Mouse (Mus musculus): ENCODE results near the gene Hs3st3b1.

Hs3st3b1 gene

GRCm38 (mm10) chr11:63883385-63883784 lies 38.7 kb downstream of the Hs3st3b1 start:
- no peak for DNase-seq (ENCODE audit: low spot score in 2 of 2)

GRCm38 (mm10) chr11:63880296-63880695 lies 41.8 kb downstream of the Hs3st3b1 start:
- no peak for DNase-seq (ENCODE audit: low spot score in 2 of 2)

- no peak for DNase-seq (ENCODE audit: low spot score in 2 of 2)
These were observed 42.8 kb downstream of the Hs3st3b1 start for GRCm38 (mm10) chr11:63879261-63879660.

- DNase-seq (ENCODE audit: low spot score in 2 of 2) = no peak
These were observed 43.5 kb downstream of the Hs3st3b1 start for GRCm38 (mm10) chr11:63878616-63879015.

- no peak for DNase-seq (ENCODE audit: low spot score in 2 of 2)
These were observed 59.3 kb downstream of the Hs3st3b1 start for GRCm38 (mm10) chr11:63862746-63863145.

- no peak for DNase-seq (ENCODE audit: low spot score in 2 of 2)
These were observed 60.1 kb downstream of the Hs3st3b1 start for GRCm38 (mm10) chr11:63861982-63862381.

- no peak for DNase-seq (ENCODE audit: low spot score in 2 of 2)
These were observed 70.9 kb downstream of the Hs3st3b1 start for GRCm38 (mm10) chr11:63851041-63851730.

GRCm38 (mm10) chr11:63850261-63850660 lies 71.8 kb downstream of the Hs3st3b1 start:
- no peak for DNase-seq (ENCODE audit: low spot score in 2 of 2)

GRCm38 (mm10) chr11:63845379-63845778 lies 76.7 kb downstream of the Hs3st3b1 start:
- DNase-seq (ENCODE audit: low spot score in 2 of 2) = no peak

GRCm38 (mm10) chr11:63844701-63845100 lies 77.4 kb downstream of the Hs3st3b1 start:
- no peak for DNase-seq (ENCODE audit: low spot score in 2 of 2)

- DNase-seq (ENCODE audit: low spot score in 2 of 2) = no peak
These were observed 84.6 kb downstream of the Hs3st3b1 start for GRCm38 (mm10) chr11:63837526-63837925.
